Mouse (Mus musculus) sigmoid colon, adult 10 weeks (tissue): Measurements from ENCODE around the gene Gm11034. TPM values are rescaled to one million over a fixed set of nuclear protein-coding genes. Genes with fewer than 3 reads are reported as not detected.

ENCODE experiments used
- polyA plus RNA-seq: library from polyadenylated mRNA; stranded (reverse); fragments of 350-450 nt; fragmentation: Illumina TruSeq; extraction: RNeasy Lipid Tissue Mini Kit (QIAGEN cat#74804); gene quantifications from one replicate; pipeline ENCODE4 v1.2.3, GENCODE M21; 2014; ENCODE audit warnings: low read depth, low replicate concordance

Gene Gm11034
- polyA plus RNA-seq: not detected

GRCm38 (mm10) chr8:72213536-72213935, at the start of gene Gm11034:
TSS of gene Gm11034 (minus strand) at chr8:72213636.

GRCm38 (mm10) chr8:72239499-72240402, 26.3 kb upstream of the Gm11034 start, which contains the start of gene Ap1m1:
TSS of gene Ap1m1 (plus strand) at chr8:72240018.

DNA sequence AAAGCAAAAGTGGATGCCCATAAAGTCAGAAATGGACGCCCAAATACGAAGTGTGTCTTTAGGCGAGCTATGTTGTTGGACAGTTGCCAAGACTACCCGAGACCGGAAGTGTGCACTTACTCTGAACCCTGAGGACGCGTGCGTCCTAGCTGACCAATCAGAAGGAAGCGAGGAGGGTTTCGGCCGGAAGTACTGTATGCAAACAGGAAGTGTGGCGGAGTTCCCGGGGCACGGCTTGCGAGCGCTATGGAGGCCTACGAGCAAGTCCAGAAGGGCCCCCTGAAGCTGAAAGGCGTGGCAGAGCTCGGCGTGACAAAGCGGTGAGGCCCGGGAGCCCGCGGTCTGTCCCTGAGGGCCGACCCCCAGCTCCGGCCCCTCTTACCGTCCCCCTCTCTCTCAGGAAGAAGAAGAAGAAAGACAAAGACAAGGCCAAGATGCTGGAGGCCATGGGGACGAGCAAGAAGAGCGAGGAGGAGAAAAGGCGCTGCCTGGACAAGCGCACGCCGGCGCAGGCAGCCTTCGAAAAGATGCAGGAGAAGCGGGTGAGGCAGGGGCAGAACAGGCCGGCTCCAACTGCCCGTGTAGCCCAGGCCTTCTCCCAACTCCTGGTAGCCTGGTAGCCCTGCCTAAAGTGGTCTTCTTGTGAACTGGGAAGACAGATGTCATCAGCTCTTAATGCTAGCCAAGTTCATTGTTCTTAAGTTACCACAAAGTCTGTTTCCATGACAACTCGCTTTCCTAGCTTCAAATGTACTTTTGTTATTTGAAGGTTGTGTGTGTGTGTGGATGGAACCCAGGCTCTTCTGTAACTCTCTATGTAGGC, 6.3 kb upstream of the Gm11034 start, which contains the start of gene Fam32a:
Gene Fam32a, plus strand, starts transcription at position 190 of the 823 bp plus-strand sequence.

DNA sequence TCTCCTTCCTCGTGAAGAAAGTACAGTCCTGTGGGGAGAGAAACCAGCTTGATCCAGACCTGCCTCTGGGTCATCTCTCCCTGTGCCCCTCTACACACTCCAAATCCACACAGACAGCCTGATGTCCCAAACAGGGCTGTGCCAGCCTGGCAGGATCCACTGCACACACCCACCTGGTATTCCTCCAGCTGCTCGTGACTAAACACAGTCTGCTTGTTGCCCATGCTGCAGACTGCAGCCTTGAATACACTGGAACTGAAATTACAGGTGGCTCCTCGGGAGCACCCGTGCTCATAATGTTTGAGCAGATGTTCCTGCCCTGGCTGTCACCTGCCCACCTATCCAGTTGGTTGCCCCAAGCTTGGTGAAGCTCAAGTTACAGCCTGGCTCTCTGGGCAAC, 685 bp downstream of the Gm11034 start, which contains the start of gene Cib3:
Gene Cib3, minus strand, starts transcription at position 87 of the 400 bp plus-strand sequence.

GRCm38 (mm10) chr8:72189417-72190214, 23.8 kb downstream of the Gm11034 start, which contains the start of gene Hsh2d:
TSS of gene Hsh2d (plus strand) at chr8:72189638.

Other genes starting within 250 kb of the Gm11034 start
- not detected for gene Cyp4f18, start 204.0 kb downstream of the Gm11034 start, polyA plus RNA-seq
- gene Olfr372, start 172.4 kb downstream of the Gm11034 start, polyA plus RNA-seq: not detected
- not detected for gene Olfr373, start 130.5 kb downstream of the Gm11034 start, polyA plus RNA-seq
- not detected for gene Olfr374, start 106.6 kb downstream of the Gm11034 start, polyA plus RNA-seq
- 453 TPM for gene Tpm4, start 78.7 kb downstream of the Gm11034 start, polyA plus RNA-seq
- 66.1 TPM for gene Rab8a, start 52.4 kb downstream of the Gm11034 start, polyA plus RNA-seq
- 2.0 TPM for gene Hsh2d, start 24.0 kb downstream of the Gm11034 start, polyA plus RNA-seq
- not detected for gene Cib3, start 799 bp downstream of the Gm11034 start, polyA plus RNA-seq
- 73.2 TPM for gene Fam32a, start 6.1 kb upstream of the Gm11034 start, polyA plus RNA-seq
- 3.1 TPM for gene Ap1m1, start 26.4 kb upstream of the Gm11034 start, polyA plus RNA-seq
- gene Gm10282, start 91.6 kb upstream of the Gm11034 start, polyA plus RNA-seq: 1.3 TPM
- 10.1 TPM for gene Klf2, start 105.4 kb upstream of the Gm11034 start, polyA plus RNA-seq
- 57.4 TPM for gene Eps15l1, start 207.8 kb upstream of the Gm11034 start, polyA plus RNA-seq
- not detected for gene Calr3, start 230.2 kb upstream of the Gm11034 start, polyA plus RNA-seq
- gene 1700030K09Rik, start 230.2 kb upstream of the Gm11034 start, polyA plus RNA-seq: 0.73 TPM